Mouse (Mus musculus) urinary bladder, postnatal 36 days (tissue): ENCODE measurements around the gene Pomp.

Experiments
- DNase-seq, 2 experiments: peaks; one replicate each; pipeline ENCODE4 v3.0.0; 2022; ENCODE audit warnings: low spot score in 2 of 2, mixed read lengths in 1 of 2

The Pomp gene

GRCm38 (mm10) chr5:147902008-147902757 is 41.9 kb downstream of the Pomp start:
- DNase-seq, result no peak

- DNase-seq, result no peak
Measured at GRCm38 (mm10) chr5:147903166-147903565, 42.9 kb downstream of the Pomp start.

- no peak for DNase-seq
Measured at GRCm38 (mm10) chr5:147907144-147907543, 46.9 kb downstream of the Pomp start.

GRCm38 (mm10) chr5:147907851-147908250 is 47.6 kb downstream of the Pomp start:
- DNase-seq, result no peak

GRCm38 (mm10) chr5:147910807-147911509 is 50.7 kb downstream of the Pomp start:
- DNase-seq, result no peak

- DNase-seq, result peak in 1 of 2 experiments; percentile 50
Measured at GRCm38 (mm10) chr5:147911744-147912143, 51.5 kb downstream of the Pomp start.

GRCm38 (mm10) chr5:147913241-147913842 is 53.1 kb downstream of the Pomp start:
- DNase-seq, result no peak

GRCm38 (mm10) chr5:147915038-147915566 is 54.8 kb downstream of the Pomp start:
- no peak for DNase-seq

GRCm38 (mm10) chr5:147916171-147916570 is 55.9 kb downstream of the Pomp start:
- no peak for DNase-seq

GRCm38 (mm10) chr5:147918044-147918846 is 58.0 kb downstream of the Pomp start:
- DNase-seq, result no peak

GRCm38 (mm10) chr5:147924621-147925020 is 64.4 kb downstream of the Pomp start:
- no peak for DNase-seq
